Mouse (Mus musculus): ENCODE data around the gene Gm49321. TPM values are rescaled to one million over a fixed set of nuclear protein-coding genes. Genes with fewer than 3 reads are reported as not detected.

The Gm49321 gene
- polyA plus RNA-seq, 1 experiment from 2014 or later, result 18.4 TPM

- no peaks in the 10 kb centered on the region for H3K36me3 ChIP-seq (ENCODE audit: control insufficient read depth, insufficient read depth, low read length)
- peaks cover 2% of the 10 kb centered on the region; the same call in 1 of the 2 replicates for H3K4me1 ChIP-seq (ENCODE audit: control insufficient read depth, insufficient read depth, low read length)
- no peaks in the 10 kb centered on the region; the same call in 1 of the 2 replicates for H3K27me3 ChIP-seq (ENCODE audit: control insufficient read depth, insufficient read depth, low read length)
- H3K9ac ChIP-seq (replicated peaks; ENCODE audit: low read depth, low read length), result no peak overlapping the region
- H3K27ac ChIP-seq (ENCODE audit: low read depth, low read length), result no peak overlapping the region
- WGBS, result 90% methylated on average over 5 of the region's 5 CpGs
- ATAC-seq (ENCODE audit: low read depth), result no peak
- no peaks in the 10 kb centered on the region for H3K9me3 ChIP-seq (ENCODE audit: control insufficient read depth, low read length)
- no peak overlapping the region for H3K4me2 ChIP-seq (ENCODE audit: low read depth, low read length)
- no peak overlapping the region for H3K4me3 ChIP-seq (ENCODE audit: low read depth, low read length)
These were observed 33.1 kb upstream of the Gm49321 start for GRCm38 (mm10) chr12:73904133-73904934.

GRCm38 (mm10) chr12:73905041-73905440 lies 32.4 kb upstream of the Gm49321 start:
- H3K4me3 ChIP-seq (ENCODE audit: low read depth, low read length), result no peak overlapping the region
- 68% methylated on average over 2 of the region's 2 CpGs for WGBS
- no peak overlapping the region for H3K9ac ChIP-seq (replicated peaks; ENCODE audit: low read depth, low read length)
- no peaks in the 10 kb centered on the region for H3K9me3 ChIP-seq (ENCODE audit: control insufficient read depth, low read length)
- no peak overlapping the region for H3K4me2 ChIP-seq (ENCODE audit: low read depth, low read length)
- H3K27ac ChIP-seq (ENCODE audit: low read depth, low read length), result no peak overlapping the region
- peaks cover 6% of the 10 kb centered on the region; the same call in 1 of the 2 replicates for H3K4me1 ChIP-seq (ENCODE audit: control insufficient read depth, insufficient read depth, low read length)
- ATAC-seq (ENCODE audit: low read depth), result no peak
- no peaks in the 10 kb centered on the region; the same call in 1 of the 2 replicates for H3K27me3 ChIP-seq (ENCODE audit: control insufficient read depth, insufficient read depth, low read length)
- no peaks in the 10 kb centered on the region for H3K36me3 ChIP-seq (ENCODE audit: control insufficient read depth, insufficient read depth, low read length)

- H3K4me2 ChIP-seq (ENCODE audit: low read depth, low read length), result no peak overlapping the region
- H3K36me3 ChIP-seq (ENCODE audit: control insufficient read depth, insufficient read depth, low read length), result no peaks in the 10 kb centered on the region
- no peaks in the 10 kb centered on the region for H3K9me3 ChIP-seq (ENCODE audit: control insufficient read depth, low read length)
- no peak for ATAC-seq (ENCODE audit: low read depth)
- H3K9ac ChIP-seq (replicated peaks; ENCODE audit: low read depth, low read length), result no peak overlapping the region
- no peaks in the 10 kb centered on the region; the same call in 1 of the 2 replicates for H3K27me3 ChIP-seq (ENCODE audit: control insufficient read depth, insufficient read depth, low read length)
- H3K4me3 ChIP-seq (ENCODE audit: low read depth, low read length), result no peak overlapping the region
- 78% methylated on average over 4 of the region's 4 CpGs for WGBS
- H3K4me1 ChIP-seq (ENCODE audit: control insufficient read depth, insufficient read depth, low read length), result peaks cover 11% of the 10 kb centered on the region; the same call in 1 of the 2 replicates
- no peak overlapping the region for H3K27ac ChIP-seq (ENCODE audit: low read depth, low read length)
These were observed 31.9 kb upstream of the Gm49321 start for GRCm38 (mm10) chr12:73905555-73905954.

GRCm38 (mm10) chr12:73907079-73907672 lies 30.3 kb upstream of the Gm49321 start:
- peak; percentile 88; the same call in 1 of the 2 replicates for ATAC-seq (ENCODE audit: low read depth)
- peak overlapping the region; percentile 85 for H3K9ac ChIP-seq (replicated peaks; ENCODE audit: low read depth, low read length)
- WGBS, result 3% methylated on average over 18 of the region's 18 CpGs

GRCm38 (mm10) chr12:73907673-73908150 lies 29.7 kb upstream of the Gm49321 start:
- peak; percentile 99 for ATAC-seq (ENCODE audit: low read depth)
- WGBS, result under 1% methylated on average over 38 of the region's 51 CpGs

More at GRCm38 (mm10) chr12:73907079-73907672, 30.3 kb upstream of the Gm49321 start:
- Histone ChIP-seq H3K36me3 (ENCODE audit: control insufficient read depth, insufficient read depth, low read length) (no peaks in the 10 kb centered on the region), H3K4me1 (ENCODE audit: control insufficient read depth, insufficient read depth, low read length) (peaks cover 17% of the 10 kb centered on the region; the same call in 1 of the 2 replicates), H3K4me2 (ENCODE audit: low read depth, low read length) (peak overlapping the region; percentile 61), H3K9me3 (ENCODE audit: control insufficient read depth, low read length) (no peaks in the 10 kb centered on the region), H3K27ac (ENCODE audit: low read depth, low read length) (peak overlapping the region; percentile 74), H3K4me3 (ENCODE audit: low read depth, low read length) (peak overlapping the region; percentile 68), H3K27me3 (ENCODE audit: control insufficient read depth, insufficient read depth, low read length) (no peaks in the 10 kb centered on the region; the same call in 1 of the 2 replicates)

GRCm38 (mm10) chr12:73908274-73909012 lies 29.0 kb upstream of the Gm49321 start:
- Histone ChIP-seq H3K9ac (replicated peaks; ENCODE audit: low read depth, low read length) (peak overlapping the region; percentile 85), H3K36me3 (ENCODE audit: control insufficient read depth, insufficient read depth, low read length) (no peaks in the 10 kb centered on the region), H3K4me3 (ENCODE audit: low read depth, low read length) (peak overlapping the region; percentile 68), H3K27me3 (ENCODE audit: control insufficient read depth, insufficient read depth, low read length) (no peaks in the 10 kb centered on the region; the same call in 1 of the 2 replicates), H3K9me3 (ENCODE audit: control insufficient read depth, low read length) (no peaks in the 10 kb centered on the region), H3K4me2 (ENCODE audit: low read depth, low read length) (peak overlapping the region; percentile 61), H3K27ac (ENCODE audit: low read depth, low read length) (peak overlapping the region; percentile 99), H3K4me1 (ENCODE audit: control insufficient read depth, insufficient read depth, low read length) (peaks cover 17% of the 10 kb centered on the region; the same call in 1 of the 2 replicates)
- ATAC-seq (ENCODE audit: low read depth), result peak; percentile 76
- WGBS, result under 1% methylated on average over 66 of the region's 76 CpGs

More at GRCm38 (mm10) chr12:73907673-73908150, 29.7 kb upstream of the Gm49321 start:
- peaks cover 17% of the 10 kb centered on the region; the same call in 1 of the 2 replicates for H3K4me1 ChIP-seq (ENCODE audit: control insufficient read depth, insufficient read depth, low read length)
- peak overlapping the region; percentile 99 for H3K27ac ChIP-seq (ENCODE audit: low read depth, low read length)
- no peaks in the 10 kb centered on the region for H3K36me3 ChIP-seq (ENCODE audit: control insufficient read depth, insufficient read depth, low read length)
- H3K4me3 ChIP-seq (ENCODE audit: low read depth, low read length), result peak overlapping the region; percentile 68
- H3K9me3 ChIP-seq (ENCODE audit: control insufficient read depth, low read length), result no peaks in the 10 kb centered on the region
- H3K9ac ChIP-seq (replicated peaks; ENCODE audit: low read depth, low read length), result peak overlapping the region; percentile 85
- H3K27me3 ChIP-seq (ENCODE audit: control insufficient read depth, insufficient read depth, low read length), result no peaks in the 10 kb centered on the region; the same call in 1 of the 2 replicates
- H3K4me2 ChIP-seq (ENCODE audit: low read depth, low read length), result peak overlapping the region; percentile 61

- Histone ChIP-seq H3K4me3 (ENCODE audit: low read depth, low read length) (peak overlapping the region; percentile 68), H3K4me2 (ENCODE audit: low read depth, low read length) (peak overlapping the region; percentile 61), H3K9ac (replicated peaks; ENCODE audit: low read depth, low read length) (peak overlapping the region; percentile 85; the same call in 1 of the 2 replicates), H3K9me3 (ENCODE audit: control insufficient read depth, low read length) (no peaks in the 10 kb centered on the region), H3K27ac (ENCODE audit: low read depth, low read length) (no peak overlapping the region; the same call in 1 of the 2 replicates), H3K36me3 (ENCODE audit: control insufficient read depth, insufficient read depth, low read length) (no peaks in the 10 kb centered on the region), H3K4me1 (ENCODE audit: control insufficient read depth, insufficient read depth, low read length) (peaks cover 17% of the 10 kb centered on the region; the same call in 1 of the 2 replicates), H3K27me3 (ENCODE audit: control insufficient read depth, insufficient read depth, low read length) (no peaks in the 10 kb centered on the region; the same call in 1 of the 2 replicates)
- ATAC-seq (ENCODE audit: low read depth), result no peak
- WGBS, result 3% methylated on average over 6 of the region's 6 CpGs
These were observed 28.4 kb upstream of the Gm49321 start for GRCm38 (mm10) chr12:73909013-73909575.

- Histone ChIP-seq H3K36me3 (ENCODE audit: control insufficient read depth, insufficient read depth, low read length) (no peaks in the 10 kb centered on the region), H3K27me3 (ENCODE audit: control insufficient read depth, insufficient read depth, low read length) (no peaks in the 10 kb centered on the region), H3K4me3 (ENCODE audit: low read depth, low read length) (no peak overlapping the region), H3K9me3 (ENCODE audit: control insufficient read depth, low read length) (no peaks in the 10 kb centered on the region), H3K4me1 (ENCODE audit: control insufficient read depth, insufficient read depth, low read length) (no peaks in the 10 kb centered on the region), H3K27ac (ENCODE audit: low read depth, low read length) (no peak overlapping the region), H3K4me2 (ENCODE audit: low read depth, low read length) (no peak overlapping the region), H3K9ac (replicated peaks; ENCODE audit: low read depth, low read length) (no peak overlapping the region)
- WGBS, result 94% methylated on average over 5 of the region's 5 CpGs
- no peak for ATAC-seq (ENCODE audit: low read depth)
These were observed 19.0 kb upstream of the Gm49321 start for GRCm38 (mm10) chr12:73918479-73918878.
